Mouse (Mus musculus) olfactory bulb, adult 2 months (tissue): ENCODE measurements around the gene Crip2.

Source experiments
- CTCF ChIP-seq: fragments of 200-500 bp; IDR thresholded peaks from 2 replicates; pipeline ENCODE4 v1.5.1; 2012; ENCODE audit warnings: low read depth, mild to moderate bottlenecking, low read length, moderate library complexity; ENCODE audit not compliant: insufficient read depth
- POLR2A ChIP-seq: fragments of 200-500 bp; IDR thresholded peaks from 2 replicates; pipeline ENCODE4 v1.6.1; 2012; ENCODE audit warnings: mild to moderate bottlenecking, low read depth, low read length, moderate library complexity; ENCODE audit not compliant: insufficient read depth

DNA sequence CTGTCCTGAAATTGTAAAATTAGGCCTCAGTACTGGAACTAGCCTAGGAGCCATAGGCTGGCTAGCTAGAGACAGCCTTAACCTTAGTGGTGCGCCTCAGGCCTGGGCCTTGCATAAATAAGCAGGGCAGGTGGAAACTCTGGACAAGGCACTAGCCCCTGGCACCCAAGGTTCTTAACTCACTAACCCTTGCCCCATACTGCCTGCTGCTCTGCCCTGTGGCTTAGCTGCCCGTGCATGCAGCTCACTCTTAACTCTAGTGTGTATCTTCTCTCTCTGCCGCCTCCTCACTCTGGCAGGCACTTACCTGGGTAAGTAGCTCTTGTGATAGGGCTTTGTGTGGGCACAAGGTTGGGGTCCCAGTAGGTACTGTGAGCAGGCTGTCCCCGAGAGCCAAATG is 5.5 kb upstream of the Crip2 start:
- TF ChIP-seq CTCF: no peak
- no peak for TF ChIP-seq POLR2A
